ENCODE assay signal across 8 mouse cellular contexts in genomic region chr5:137107024-137107423, GRCm38 (mm10). TPM values are rescaled to one million over a fixed set of nuclear protein-coding genes. Genes with fewer than 3 reads are reported as not detected.
DNase-seq lines count a peak whose midpoint lies in the region; ATAC-seq and TF ChIP-seq lines count a peak whose summit lies in the region.

No protein-coding gene starts in this region.

- peak overlapping the region; percentile 36 for H3K4me2 ChIP-seq in forebrain, postnatal 0 days (ENCODE audit: low read depth)

- DNase-seq in MN1 (ENCODE audit: low spot score): peak; percentile 95
- peak; percentile 75 to 86 for DNase-seq in cerebellum, adult 18-20 months
- DNase-seq in forebrain, postnatal 0 days: peak; percentile 94
- DNase-seq in heart, postnatal 25 days (ENCODE audit: low spot score): peak; percentile 50
- DNase-seq in layer of hippocampus, postnatal 14 days (ENCODE audit: low spot score in 2 of 2): peak; percentile 82 to 86
- DNase-seq in lung, postnatal 36 days: peak; percentile 94
- peak; percentile 85 for DNase-seq in right cerebral cortex, postnatal 14 days
- DNase-seq in urinary bladder, postnatal 36 days (ENCODE audit: low spot score in 2 of 2): peak; percentile 71 to 79

- intact Hi-C loops in heart, postnatal 25 days (cut with DNase I): loop anchor here (1.0 to 10.0 kb wide), 3 partner anchors 45 to 172 kb away; no protein-coding TSS in a partner anchor

- no peaks in the 10 kb centered on the region for H3K27me3 ChIP-seq in forebrain, postnatal 0 days (ENCODE audit: insufficient read depth, low read length)

- no peak overlapping the region for H3K9ac ChIP-seq in forebrain, postnatal 0 days

- WGBS in forebrain, postnatal 0 days: 5% methylated on average over 6 of the region's 6 CpGs

- H3K4me3 ChIP-seq in forebrain, postnatal 0 days (ENCODE audit: low read depth, low read length): no peak overlapping the region

- no peaks in the 10 kb centered on the region for H3K4me1 ChIP-seq in forebrain, postnatal 0 days (ENCODE audit: insufficient read depth)

- no peak overlapping the region for H3K27ac ChIP-seq in forebrain, postnatal 0 days (ENCODE audit: low read depth, low read length)

- H3K9me3 ChIP-seq in forebrain, postnatal 0 days (ENCODE audit: low read length): no peaks in the 10 kb centered on the region

- no peaks in the 10 kb centered on the region for H3K36me3 ChIP-seq in forebrain, postnatal 0 days (ENCODE audit: insufficient read depth)

- peak; percentile 77 for ATAC-seq in forebrain, postnatal 0 days

- TF ChIP-seq CTCF in forebrain, postnatal 0 days (IDR thresholded peaks at IDR 0.05; ENCODE audit: low read depth): peak; percentile 92

RNA-seq across cellular contexts. Expression of gene Trim56, which starts 9.0 kb away (rescaled TPM):
- 4.0 and 5.7 TPM in 2 replicates for total RNA-seq in forebrain, postnatal 0 days (2014; rRNA removed)
- polyA plus RNA-seq in forebrain, postnatal 0 days (2015; fragmentation: Nextera tagmentation; extraction: Ambion mirVana): 1.1 and 2.3 TPM in 2 replicates
- total RNA-seq in heart, postnatal 25 days (2021): 10 to 100 TPM; 18.0 to 22.0 TPM
- total RNA-seq in layer of hippocampus, postnatal 14 days (2021): 1 to 10 TPM; 5.2 to 5.9 TPM

RNA-seq across cellular contexts. Expression of gene Serpine1, which starts 35.0 kb away (rescaled TPM):
- total RNA-seq in forebrain, postnatal 0 days (2014; rRNA removed): 1.2 and 3.1 TPM in 2 replicates
- polyA plus RNA-seq in forebrain, postnatal 0 days (2015; fragmentation: Nextera tagmentation; extraction: Ambion mirVana): 0.06 and 0.28 TPM in 2 replicates
- 10 to 100 TPM; 18.3 to 27.6 TPM for total RNA-seq in heart, postnatal 25 days (2021)
- total RNA-seq in layer of hippocampus, postnatal 14 days (2021): 1 to 10 TPM in 1 of 2 experiments, under 1 TPM in 1; 0.91 to 1.3 TPM

RNA-seq across cellular contexts. Expression of gene Muc3, which starts 42.1 kb away (rescaled TPM):
- not detected in 2 replicates for total RNA-seq in forebrain, postnatal 0 days (2014; rRNA removed)
- polyA plus RNA-seq in forebrain, postnatal 0 days (2015; fragmentation: Nextera tagmentation; extraction: Ambion mirVana): not detected in 2 replicates
- not detected for total RNA-seq in heart, postnatal 25 days (2021)
- total RNA-seq in layer of hippocampus, postnatal 14 days (2021): not detected
